Mouse (Mus musculus): ENCODE measurements around the gene Otulinl. TPM values are rescaled to one million over a fixed set of nuclear protein-coding genes. Genes with fewer than 3 reads are reported as not detected.
A peak's percentile ranks its signal among the peaks of the same experiment; 100 is the strongest.

Otulinl gene
- polyA plus RNA-seq, 1 experiment from 2014 or later, result 18.1 TPM

DNA sequence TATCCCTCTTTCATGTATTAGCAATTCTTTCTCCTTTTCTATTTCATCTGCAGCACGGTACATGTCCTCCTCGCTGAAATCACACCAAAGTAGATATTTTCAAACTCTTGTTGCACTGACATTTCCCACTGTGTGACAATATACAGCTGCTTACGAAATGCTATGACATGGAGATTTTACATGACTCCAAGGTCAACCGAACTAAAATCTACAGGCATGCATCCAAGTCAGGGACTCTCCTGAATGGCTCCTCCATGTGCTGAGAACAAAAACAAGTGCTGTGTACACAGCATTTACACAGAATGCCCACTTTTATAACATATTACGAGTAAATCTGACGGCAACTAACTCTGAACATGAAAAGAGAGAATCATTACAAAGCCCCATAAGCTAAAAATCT lies 58.1 kb downstream of the Otulinl start:
- Histone ChIP-seq H3K9me3 (no peaks in the 10 kb centered on the region), H3K36me3 (peaks cover 11% of the 10 kb centered on the region; the same call in 1 of the 2 replicates), H3K27me3 (replicated peaks) (no peaks in the 10 kb centered on the region), H3K4me3 (replicated peaks) (no peak overlapping the region), H3K9ac (no peak overlapping the region), H3K27ac (no peak overlapping the region), H3K4me1 (no peaks in the 10 kb centered on the region; the same call in 1 of the 2 replicates), H3K4me2 (no peak overlapping the region)
- WGBS, result 74% methylated on average over 6 of the region's 6 CpGs
- ATAC-seq (ENCODE audit: insufficient read depth, low FRiP score, low read depth), result no peak

GRCm38 (mm10) chr15:27620475-27621185 lies 60.7 kb downstream of the Otulinl start:
- Histone ChIP-seq H3K9ac (no peak overlapping the region), H3K4me1 (no peaks in the 10 kb centered on the region), H3K9me3 (no peaks in the 10 kb centered on the region), H3K4me2 (no peak overlapping the region), H3K27ac (no peak overlapping the region), H3K4me3 (replicated peaks) (no peak overlapping the region), H3K27me3 (replicated peaks) (no peaks in the 10 kb centered on the region), H3K36me3 (peaks cover 12% of the 10 kb centered on the region)
- ATAC-seq (ENCODE audit: insufficient read depth, low FRiP score, low read depth), result no peak
- WGBS, result 75% methylated on average over 6 of the region's 6 CpGs

DNA sequence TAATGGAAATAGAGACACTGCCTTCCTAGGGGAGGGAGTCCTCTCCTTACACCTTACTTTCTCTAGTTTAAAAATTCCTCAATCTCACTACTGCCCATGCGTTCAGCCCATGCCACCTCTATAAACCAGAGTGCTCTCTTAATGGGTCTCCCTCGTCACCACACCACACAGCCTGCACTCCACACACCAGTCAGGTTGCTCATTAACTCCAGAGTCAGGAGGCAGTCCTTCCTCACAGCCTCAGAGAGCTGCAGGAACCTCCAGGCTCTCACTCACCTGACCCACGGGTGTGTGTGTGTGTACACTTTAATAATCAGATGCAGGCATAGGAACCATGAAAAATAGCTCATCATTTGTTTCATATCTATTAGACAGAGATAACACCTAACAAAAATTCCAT lies 61.7 kb downstream of the Otulinl start:
- Histone ChIP-seq H3K36me3 (peaks cover 14% of the 10 kb centered on the region), H3K4me2 (no peak overlapping the region), H3K4me1 (no peaks in the 10 kb centered on the region), H3K9me3 (no peaks in the 10 kb centered on the region), H3K27ac (no peak overlapping the region), H3K27me3 (replicated peaks) (no peaks in the 10 kb centered on the region), H3K4me3 (replicated peaks) (no peak overlapping the region), H3K9ac (no peak overlapping the region)
- peak; percentile 75 for ATAC-seq (ENCODE audit: insufficient read depth, low FRiP score, low read depth)
- WGBS, result 65% methylated on average over 3 of the region's 3 CpGs

DNA sequence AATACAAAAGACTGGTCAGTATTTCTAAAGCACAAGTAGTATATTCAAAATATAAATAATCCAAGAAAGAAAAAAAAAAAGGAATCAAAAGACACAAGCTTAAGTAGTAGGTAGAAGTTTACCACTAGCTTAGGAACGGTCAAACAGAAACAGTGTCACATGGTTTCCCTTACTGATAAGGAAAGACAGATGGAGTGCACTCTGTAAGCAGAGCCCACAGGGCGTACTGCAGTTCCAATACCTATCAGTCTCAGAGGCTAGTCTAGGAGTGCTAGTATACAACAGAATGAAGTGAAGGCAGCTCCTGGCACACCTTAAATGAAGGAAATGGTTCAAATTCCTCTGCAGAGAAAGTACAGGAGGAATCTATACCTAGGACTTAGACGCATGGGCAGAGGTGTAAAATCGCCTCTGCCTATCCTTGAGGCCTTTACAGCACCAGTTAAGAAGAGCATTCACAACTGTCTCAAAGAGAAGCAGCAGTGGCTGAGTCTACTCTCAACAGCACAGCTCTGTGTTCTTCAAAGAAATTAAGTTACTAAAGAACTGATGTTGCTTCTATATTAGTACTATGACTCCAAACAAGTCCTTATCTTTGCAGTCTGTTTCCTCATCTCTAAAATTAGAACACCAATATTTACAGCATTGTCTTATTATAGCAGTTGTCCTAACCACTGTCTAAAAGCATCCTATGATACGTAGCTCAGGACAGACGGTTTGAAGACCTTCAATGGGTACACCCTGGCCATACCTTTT lies 62.4 kb downstream of the Otulinl start:
- no peaks in the 10 kb centered on the region for H3K27me3 ChIP-seq (replicated peaks)
- no peak overlapping the region for H3K4me3 ChIP-seq (replicated peaks)
- H3K4me1 ChIP-seq, result no peaks in the 10 kb centered on the region
- H3K9me3 ChIP-seq, result no peaks in the 10 kb centered on the region
- no peak for ATAC-seq (ENCODE audit: insufficient read depth, low FRiP score, low read depth)
- H3K27ac ChIP-seq, result no peak overlapping the region
- peaks cover 14% of the 10 kb centered on the region for H3K36me3 ChIP-seq
- H3K9ac ChIP-seq, result no peak overlapping the region
- WGBS, result 69% methylated on average over 6 of the region's 6 CpGs
- no peak overlapping the region for H3K4me2 ChIP-seq

- ATAC-seq (ENCODE audit: insufficient read depth, low FRiP score, low read depth), result no peak
- Histone ChIP-seq H3K27ac (no peak overlapping the region), H3K27me3 (replicated peaks) (no peaks in the 10 kb centered on the region), H3K36me3 (peaks cover 14% of the 10 kb centered on the region), H3K9ac (no peak overlapping the region), H3K4me3 (replicated peaks) (no peak overlapping the region), H3K4me2 (no peak overlapping the region), H3K4me1 (no peaks in the 10 kb centered on the region), H3K9me3 (no peaks in the 10 kb centered on the region)
- 88% methylated on average over 3 of the region's 3 CpGs for whole genome bisulfite sequencing
Observed at GRCm38 (mm10) chr15:27617227-27617626, 64.2 kb downstream of the Otulinl start.

DNA sequence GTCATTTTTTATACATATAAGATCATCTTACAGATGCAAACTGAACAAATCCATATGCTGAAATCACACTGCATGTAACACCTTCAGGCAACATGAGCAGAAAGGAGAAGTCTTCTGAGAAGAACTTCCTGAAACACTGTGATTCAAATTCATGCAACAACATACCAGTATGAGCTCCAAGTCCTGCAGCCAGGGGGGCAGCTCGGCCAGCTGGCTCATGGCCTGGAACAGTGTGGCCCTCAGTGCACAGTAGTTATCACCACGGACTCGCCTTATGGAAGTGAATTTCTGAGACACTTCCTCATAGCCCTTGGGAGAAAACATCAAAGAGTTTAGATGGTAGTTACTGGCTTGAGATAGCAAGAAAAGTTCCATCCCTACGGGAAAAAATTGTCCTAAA lies 65.2 kb downstream of the Otulinl start:
- Histone ChIP-seq H3K9ac (no peak overlapping the region), H3K4me2 (no peak overlapping the region), H3K36me3 (peaks cover 14% of the 10 kb centered on the region), H3K4me3 (replicated peaks) (no peak overlapping the region), H3K4me1 (no peaks in the 10 kb centered on the region), H3K27ac (no peak overlapping the region), H3K27me3 (replicated peaks) (no peaks in the 10 kb centered on the region), H3K9me3 (no peaks in the 10 kb centered on the region)
- no peak for ATAC-seq (ENCODE audit: insufficient read depth, low FRiP score, low read depth)
- 73% methylated on average over 4 of the region's 4 CpGs for WGBS

DNA sequence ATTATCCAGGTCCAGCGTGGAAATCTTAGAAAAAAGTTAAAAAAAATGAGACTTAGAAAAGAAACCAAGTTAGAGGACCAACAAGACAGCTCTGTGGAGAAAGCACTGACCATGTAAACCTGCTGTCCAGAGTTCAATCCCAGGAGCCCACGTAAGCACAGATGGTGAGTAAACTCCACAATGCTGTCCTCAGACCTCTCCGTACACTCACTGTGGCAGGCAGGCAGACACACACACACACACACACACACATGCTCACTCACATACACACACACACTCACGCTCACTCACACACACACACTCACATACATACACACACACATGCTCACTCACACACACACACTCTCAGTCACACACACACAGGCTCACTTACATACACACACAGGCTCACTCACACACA lies 68.1 kb downstream of the Otulinl start:
- no peak for ATAC-seq (ENCODE audit: insufficient read depth, low FRiP score, low read depth)
- WGBS, result 92% methylated on average over 4 of the region's 4 CpGs
- peaks cover 9% of the 10 kb centered on the region for H3K36me3 ChIP-seq

GRCm38 (mm10) chr15:27612533-27613221 lies 68.7 kb downstream of the Otulinl start:
- no peak overlapping the region for H3K4me3 ChIP-seq (replicated peaks)
- H3K36me3 ChIP-seq, result peaks cover 9% of the 10 kb centered on the region
- no peak overlapping the region for H3K27ac ChIP-seq
- H3K9ac ChIP-seq, result no peak overlapping the region
- WGBS, result 50% methylated on average over 6 of the region's 6 CpGs
- H3K4me2 ChIP-seq, result no peak overlapping the region
- H3K4me1 ChIP-seq, result no peaks in the 10 kb centered on the region
- ATAC-seq (ENCODE audit: insufficient read depth, low FRiP score, low read depth), result peak; percentile 66; the same call in 1 of the 2 replicates
- no peaks in the 10 kb centered on the region for H3K27me3 ChIP-seq (replicated peaks)
- H3K9me3 ChIP-seq, result no peaks in the 10 kb centered on the region

More for the DNA sequence above, 68.1 kb downstream of the Otulinl start:
- H3K4me3 ChIP-seq (replicated peaks), result no peak overlapping the region
- no peaks in the 10 kb centered on the region for H3K9me3 ChIP-seq
- no peak overlapping the region for H3K9ac ChIP-seq
- H3K27ac ChIP-seq, result no peak overlapping the region
- H3K4me1 ChIP-seq, result no peaks in the 10 kb centered on the region
- H3K4me2 ChIP-seq, result no peak overlapping the region
- no peaks in the 10 kb centered on the region for H3K27me3 ChIP-seq (replicated peaks)

- Histone ChIP-seq H3K9ac (no peak overlapping the region), H3K4me1 (no peaks in the 10 kb centered on the region), H3K4me2 (no peak overlapping the region), H3K9me3 (no peaks in the 10 kb centered on the region), H3K36me3 (peaks cover 11% of the 10 kb centered on the region), H3K4me3 (replicated peaks) (no peak overlapping the region), H3K27me3 (replicated peaks) (no peaks in the 10 kb centered on the region), H3K27ac (no peak overlapping the region)
- 49% methylated on average over 4 of the region's 4 CpGs for WGBS
- no peak for ATAC-seq (ENCODE audit: insufficient read depth, low FRiP score, low read depth)
Observed at GRCm38 (mm10) chr15:27609554-27609953, 71.8 kb downstream of the Otulinl start.

GRCm38 (mm10) chr15:27605252-27605651 lies 76.1 kb downstream of the Otulinl start:
- H3K4me1 ChIP-seq, result no peaks in the 10 kb centered on the region
- 79% methylated on average over 3 of the region's 3 CpGs for WGBS
- no peak overlapping the region for H3K4me2 ChIP-seq
- H3K27ac ChIP-seq, result no peak overlapping the region
- no peak overlapping the region for H3K4me3 ChIP-seq (replicated peaks)
- H3K9me3 ChIP-seq, result no peaks in the 10 kb centered on the region
- H3K9ac ChIP-seq, result no peak overlapping the region
- ATAC-seq (ENCODE audit: insufficient read depth, low FRiP score, low read depth), result no peak
- H3K27me3 ChIP-seq (replicated peaks), result no peaks in the 10 kb centered on the region
- H3K36me3 ChIP-seq, result peaks cover 15% of the 10 kb centered on the region

Data from stomach, embryonic 15.5 days (tissue).